Mouse (Mus musculus) small intestine, adult 2 months (tissue): ENCODE measurements around the gene Tnfsf9. TPM values are rescaled to one million over a fixed set of nuclear protein-coding genes. Genes with fewer than 3 reads are reported as not detected.

ENCODE experiments used
- H3K27ac ChIP-seq: fragments of 200-500 bp; 2 replicates; pipeline ENCODE4 v1.5.1; 2012; ENCODE audit warnings: low read depth, low read length, control low read depth, inconsistent platforms; ENCODE audit not compliant: insufficient read depth
- H3K27me3 ChIP-seq: fragments of 200-500 bp; 2 replicates; pipeline ENCODE4 v1.6.1; 2012; ENCODE audit warnings: mild to moderate bottlenecking, moderate library complexity, low read length, inconsistent platforms; ENCODE audit not compliant: control insufficient read depth, insufficient read depth
- H3K36me3 ChIP-seq: fragments of 200-500 bp; 2 replicates; pipeline ENCODE4 v1.6.1; 2012; ENCODE audit warnings: mild to moderate bottlenecking, low read length, control low read depth, inconsistent platforms; ENCODE audit not compliant: control insufficient read depth, insufficient read depth
- H3K4me1 ChIP-seq: fragments of 200-500 bp; 2 replicates; pipeline ENCODE4 v1.6.1; 2012; ENCODE audit warnings: low read length, inconsistent platforms, mixed read lengths; ENCODE audit not compliant: control insufficient read depth, insufficient read depth, insufficient read length
- H3K4me3 ChIP-seq: fragments of 200-500 bp; 2 replicates; pipeline ENCODE4 v1.5.1; 2012; ENCODE audit warnings: low read depth, mild to moderate bottlenecking, control low read depth, inconsistent platforms, low read length, moderate library complexity
- CTCF ChIP-seq: fragments of 200-500 bp; IDR thresholded peaks from 2 replicates; pipeline ENCODE4 v1.5.1; 2012; ENCODE audit warnings: low read depth, mild to moderate bottlenecking, control low read depth, inconsistent platforms, low read length, moderate library complexity, mixed read lengths; ENCODE audit not compliant: insufficient replicate concordance, insufficient read length; ENCODE audit errors: extremely low read depth
- POLR2A ChIP-seq: fragments of 200-500 bp; IDR thresholded peaks from 2 replicates; pipeline ENCODE4 v1.6.1; 2012; ENCODE audit warnings: low read depth, mild to moderate bottlenecking, control low read depth, inconsistent platforms, low read length, moderate library complexity
- WGBS: fragments of 180-500 bp; shearing (Covaris S2); methylation state at CpG from one replicate; pipeline ENCODE4 v1.1.7; 2018; 5-methylcytosine and 5-hydroxymethylcytosine counted together
- polyA plus RNA-seq: library from polyadenylated mRNA; depleted of rRNA; stranded (reverse); fragments of >200 nt; gene quantifications from 2 replicates; pipeline ENCODE4 v1.2.3, GENCODE M21; 2012

The Tnfsf9 gene
- polyA plus RNA-seq, 1 experiment: 2.6 TPM

GRCm38 (mm10) chr17:57138676-57139075 is 33.6 kb downstream of the Tnfsf9 start:
- Histone ChIP-seq H3K4me1 (no peaks in the 10 kb centered on the region), H3K27me3 (no peaks in the 10 kb centered on the region), H3K4me3 (no peak overlapping the region), H3K27ac (no peak overlapping the region), H3K36me3 (no peaks in the 10 kb centered on the region)
- TF ChIP-seq CTCF (no peak), POLR2A (no peak)
- 87% methylated on average over 4 of the region's 4 CpGs for WGBS

GRCm38 (mm10) chr17:57139708-57140107 is 34.6 kb downstream of the Tnfsf9 start:
- Histone ChIP-seq H3K27me3 (no peaks in the 10 kb centered on the region), H3K36me3 (no peaks in the 10 kb centered on the region), H3K27ac (no peak overlapping the region), H3K4me3 (no peak overlapping the region), H3K4me1 (no peaks in the 10 kb centered on the region)
- TF ChIP-seq POLR2A (no peak), CTCF (no peak)
- 65% methylated on average over 3 of the region's 3 CpGs for WGBS

DNA sequence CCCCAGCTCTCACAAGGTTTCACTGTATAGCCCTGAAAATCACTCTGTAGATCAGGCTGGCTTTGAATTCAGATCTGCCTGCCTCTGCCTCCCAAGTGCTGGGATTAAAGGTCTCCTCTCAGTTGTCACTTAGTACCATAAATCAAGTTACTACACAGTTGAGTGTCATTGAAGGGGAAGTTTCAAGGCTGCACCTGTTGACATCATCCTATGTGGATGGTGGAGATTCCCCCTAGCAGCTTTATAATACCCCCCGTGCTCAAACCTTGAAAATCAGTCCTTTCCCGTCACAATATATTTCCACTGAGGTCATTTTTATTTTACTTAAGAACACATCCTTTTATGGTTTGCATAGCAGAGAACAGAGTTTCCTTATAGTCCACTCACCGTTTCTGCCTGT is 38.6 kb downstream of the Tnfsf9 start:
- H3K4me3 ChIP-seq: no peak overlapping the region
- H3K27me3 ChIP-seq: peaks cover 4% of the 10 kb centered on the region
- no peaks in the 10 kb centered on the region for H3K4me1 ChIP-seq
- no peak for TF ChIP-seq CTCF
- no peak for TF ChIP-seq POLR2A
- 57% methylated on average over 3 of the region's 3 CpGs for WGBS
- H3K27ac ChIP-seq: no peak overlapping the region
- H3K36me3 ChIP-seq: no peaks in the 10 kb centered on the region

GRCm38 (mm10) chr17:57145115-57145514 is 40.0 kb downstream of the Tnfsf9 start:
- H3K4me3 ChIP-seq: no peak overlapping the region
- H3K36me3 ChIP-seq: no peaks in the 10 kb centered on the region
- peaks cover 19% of the 10 kb centered on the region for H3K27me3 ChIP-seq
- 82% methylated on average over 1 of the region's 1 CpGs for WGBS
- TF ChIP-seq POLR2A: no peak
- no peak for TF ChIP-seq CTCF
- no peak overlapping the region for H3K27ac ChIP-seq
- no peaks in the 10 kb centered on the region for H3K4me1 ChIP-seq

- Histone ChIP-seq H3K36me3 (no peaks in the 10 kb centered on the region), H3K4me3 (no peak overlapping the region), H3K27ac (no peak overlapping the region), H3K27me3 (peaks cover 19% of the 10 kb centered on the region), H3K4me1 (no peaks in the 10 kb centered on the region)
- 78% methylated on average over 4 of the region's 4 CpGs for WGBS
- no peak for TF ChIP-seq POLR2A
- no peak for TF ChIP-seq CTCF
Observed at GRCm38 (mm10) chr17:57148343-57148742, 43.2 kb downstream of the Tnfsf9 start.

DNA sequence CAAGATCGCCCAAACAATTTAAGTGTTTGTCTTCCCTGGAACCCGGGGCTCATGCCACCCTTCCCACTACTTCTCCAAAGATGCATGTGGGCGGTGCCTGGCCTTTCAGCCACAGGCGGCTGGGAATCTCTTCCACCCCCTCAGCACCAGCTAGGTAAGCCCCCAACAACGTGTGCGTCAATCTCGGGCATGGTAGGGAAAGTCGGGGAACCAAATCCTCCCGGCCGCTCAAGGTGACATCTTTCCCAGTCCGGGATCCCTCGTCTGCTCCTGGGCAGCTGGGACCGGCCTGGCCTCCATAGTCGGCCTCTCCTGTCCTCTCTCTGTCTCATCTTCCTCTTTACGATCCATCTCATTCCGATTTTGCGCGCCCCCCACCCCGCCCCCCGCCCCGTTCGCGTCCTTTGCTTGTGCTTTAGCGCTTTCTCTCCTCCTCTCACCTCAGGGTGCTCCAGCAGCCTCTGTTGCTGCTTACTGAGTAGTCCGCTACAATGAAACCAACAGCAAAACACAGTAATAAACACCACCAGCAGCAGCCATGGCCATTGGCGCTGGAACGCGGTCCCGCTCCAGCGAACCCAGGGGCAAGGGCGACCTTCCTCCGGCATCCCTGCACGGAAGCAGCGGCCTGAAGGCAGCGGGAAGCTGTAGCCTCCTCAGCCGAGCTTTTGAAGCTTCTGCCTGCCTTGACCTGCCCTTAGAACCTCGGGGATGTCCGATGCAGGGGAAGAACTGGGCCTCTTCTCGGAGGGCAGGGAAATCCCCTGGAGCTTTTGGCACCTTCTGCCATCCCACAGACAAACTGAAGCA is 44.1 kb downstream of the Tnfsf9 start, which contains the start of gene Cd70:
Gene Cd70 (minus strand): TSS at position 784 of the 810 bp plus-strand sequence.
- 0 out of 2 replicates have a peak within 1 kb of the TSS, but pooled peaks have one; percentile 1 for H3K4me3 ChIP-seq
- H3K36me3 ChIP-seq: no peaks in the 10 kb centered on the region
- no peak within 1 kb of the TSS for H3K27ac ChIP-seq
- TF ChIP-seq CTCF (no peak), POLR2A (no peak)
- WGBS: 13% methylated on average over 39 of the region's 39 CpGs
- H3K27me3 ChIP-seq: peaks cover 19% of the 10 kb centered on the region
- H3K4me1 ChIP-seq: no peaks in the 10 kb centered on the region

- no peaks in the 10 kb centered on the region for H3K36me3 ChIP-seq
- no peak for TF ChIP-seq POLR2A
- TF ChIP-seq CTCF: no peak
- H3K4me1 ChIP-seq: no peaks in the 10 kb centered on the region
- 90% methylated on average over 6 of the region's 6 CpGs for WGBS
- peaks cover 19% of the 10 kb centered on the region for H3K27me3 ChIP-seq
- H3K4me3 ChIP-seq: no peak overlapping the region
- H3K27ac ChIP-seq: no peak overlapping the region
Observed at GRCm38 (mm10) chr17:57153006-57153405, 47.9 kb downstream of the Tnfsf9 start.
